Mouse (Mus musculus) large intestine, adult 2 months (tissue): ENCODE results near the gene Kat14. TPM values are rescaled to one million over a fixed set of nuclear protein-coding genes. Genes with fewer than 3 reads are reported as not detected.

Experiments
- DNase-seq: peaks from one replicate; pipeline ENCODE4 v3.0.0-alpha.2; 2012; ENCODE audit warnings: low read depth, low spot score
- WGBS: fragments of 180-500 bp; shearing (Covaris S2); methylation state at CpG from one replicate; pipeline ENCODE4 v1.1.7; 2018; 5-methylcytosine and 5-hydroxymethylcytosine counted together
- polyA plus RNA-seq: library from polyadenylated mRNA; depleted of rRNA; stranded (reverse); fragments of >200 nt; gene quantifications from 2 replicates; pipeline ENCODE4 v1.2.3, GENCODE M21; 2012

Kat14 gene
- polyA plus RNA-seq, 1 experiment: 28.4 TPM

DNA sequence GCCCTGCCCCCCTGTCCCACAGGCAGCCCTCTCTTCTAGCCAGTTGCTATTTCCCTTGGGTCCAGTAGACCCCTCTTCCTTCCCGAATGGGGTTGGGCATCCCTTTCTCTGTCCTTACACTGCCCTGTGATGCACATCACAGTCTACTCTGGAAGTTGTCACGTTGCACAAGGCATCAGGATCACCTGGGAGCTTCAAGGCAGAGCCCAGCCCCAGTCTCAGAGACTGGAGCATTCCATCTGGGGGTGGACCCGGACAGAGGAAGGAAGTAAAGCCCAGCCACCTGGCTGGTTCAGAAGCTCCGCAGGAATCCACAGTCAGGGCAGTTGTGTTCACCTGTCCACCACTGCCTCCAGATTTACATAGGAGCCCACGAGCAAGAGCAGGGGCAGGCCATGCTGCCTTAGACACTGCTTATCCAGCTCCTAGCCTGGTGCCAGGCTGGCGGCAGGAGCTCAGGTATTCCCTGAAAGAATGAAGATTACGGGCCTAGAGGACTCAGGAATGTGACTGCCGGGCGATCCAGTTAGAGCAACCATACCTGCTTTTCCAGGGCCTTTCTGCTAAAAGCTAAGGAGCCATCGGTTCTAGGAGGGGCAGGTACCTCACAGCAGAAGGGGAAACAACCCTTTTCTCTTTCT, 6.4 kb downstream of the Kat14 start:
- WGBS: 75% methylated on average over 10 of the region's 10 CpGs
- no peak for DNase-seq

DNA sequence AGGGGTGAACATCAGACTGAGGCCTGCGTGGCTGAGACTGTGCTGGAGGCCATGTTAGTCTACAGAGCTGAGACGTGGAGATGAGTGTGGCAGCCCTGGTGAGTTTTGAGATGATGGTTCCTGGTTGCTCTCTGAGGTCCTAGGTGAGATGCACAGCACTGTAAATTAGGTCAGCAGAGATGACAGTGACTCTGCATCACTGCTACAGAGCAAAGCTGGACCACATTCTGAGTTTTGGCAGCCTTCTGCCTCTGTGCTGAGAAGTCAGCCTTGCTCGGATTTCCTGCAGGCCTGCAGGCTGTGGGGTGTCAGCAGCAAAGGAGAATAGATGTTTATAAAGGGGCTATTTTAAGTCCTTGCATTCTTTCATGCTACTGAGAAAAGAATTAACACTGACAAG, 12.5 kb downstream of the Kat14 start:
- no peak for DNase-seq
- 73% methylated on average over 3 of the region's 3 CpGs for WGBS

GRCm38 (mm10) chr2:144381741-144382140, 13.0 kb downstream of the Kat14 start:
- WGBS: 86% methylated on average over 4 of the region's 4 CpGs

GRCm38 (mm10) chr2:144382624-144383138, 13.9 kb downstream of the Kat14 start:
- DNase-seq: no peak
- 74% methylated on average over 7 of the region's 7 CpGs for WGBS

More at GRCm38 (mm10) chr2:144381741-144382140, 13.0 kb downstream of the Kat14 start:
- no peak for DNase-seq

GRCm38 (mm10) chr2:144386296-144386695, 17.5 kb downstream of the Kat14 start:
- DNase-seq: no peak
- WGBS: 52% methylated on average over 2 of the region's 2 CpGs

GRCm38 (mm10) chr2:144388416-144388815, 19.6 kb downstream of the Kat14 start:
- no peak for DNase-seq
- 70% methylated on average over 3 of the region's 3 CpGs for WGBS

GRCm38 (mm10) chr2:144399531-144399930, 30.7 kb downstream of the Kat14 start:
- DNase-seq: no peak
- 81% methylated on average over 4 of the region's 4 CpGs for WGBS

DNA sequence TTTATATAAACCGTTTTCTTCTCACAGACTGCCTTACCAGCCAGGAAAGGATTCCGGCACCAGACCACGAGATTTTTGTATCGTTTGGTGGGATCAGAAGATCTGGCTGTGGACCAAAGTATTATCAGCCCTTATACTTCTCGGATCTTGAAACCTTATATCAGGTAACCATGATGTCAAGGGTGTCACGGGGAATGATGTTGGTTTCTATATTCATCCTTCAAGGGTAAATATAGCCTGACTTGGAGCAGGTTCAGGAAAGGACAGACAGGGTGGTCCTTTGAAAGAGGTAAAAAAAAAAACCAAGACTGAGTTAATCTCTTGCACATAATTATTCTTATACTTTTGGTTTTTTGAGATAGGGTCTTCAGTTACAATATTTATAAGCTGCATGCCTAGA, 31.9 kb downstream of the Kat14 start:
- 85% methylated on average over 6 of the region's 6 CpGs for WGBS
- DNase-seq: no peak

DNA sequence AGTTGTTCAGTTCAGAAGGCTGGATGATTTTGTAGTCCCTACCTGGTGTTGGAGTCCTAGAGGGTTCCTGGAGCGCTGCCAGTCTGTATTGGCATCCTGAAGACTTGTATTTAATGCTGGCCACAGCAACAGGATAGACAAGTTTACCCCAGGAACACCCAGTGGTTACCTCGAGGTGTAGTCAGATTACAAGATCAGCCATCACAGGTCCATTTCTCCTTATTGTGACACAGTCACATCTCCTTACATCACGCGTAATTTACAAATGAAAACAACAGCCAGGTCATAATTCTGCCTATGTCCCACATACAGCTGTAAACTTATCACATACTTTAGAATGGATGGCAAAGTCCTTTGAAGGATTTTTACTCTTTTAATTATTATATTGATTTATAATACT, 40.3 kb downstream of the Kat14 start:
- 68% methylated on average over 4 of the region's 4 CpGs for WGBS
- no peak for DNase-seq

DNA sequence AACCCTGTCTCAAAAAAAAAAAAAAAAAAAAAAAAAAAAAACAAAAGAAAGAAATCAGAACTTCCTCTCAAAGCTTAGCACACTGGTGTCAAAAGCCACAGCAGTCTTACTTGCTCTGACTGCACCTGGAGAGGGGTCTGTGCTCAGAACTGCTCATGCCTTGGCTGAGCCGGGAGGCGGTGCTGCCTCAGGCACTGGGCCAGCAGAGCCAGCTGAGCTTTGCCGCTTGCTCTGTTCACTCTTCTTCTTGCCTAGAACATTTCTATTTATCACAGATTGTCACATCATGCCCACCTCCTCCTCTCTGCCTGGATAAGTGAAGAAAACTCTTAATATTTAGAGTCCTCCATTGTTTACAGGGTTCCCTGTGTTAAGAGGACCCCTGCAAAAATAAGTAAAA, 41.8 kb downstream of the Kat14 start:
- no peak for DNase-seq

DNA sequence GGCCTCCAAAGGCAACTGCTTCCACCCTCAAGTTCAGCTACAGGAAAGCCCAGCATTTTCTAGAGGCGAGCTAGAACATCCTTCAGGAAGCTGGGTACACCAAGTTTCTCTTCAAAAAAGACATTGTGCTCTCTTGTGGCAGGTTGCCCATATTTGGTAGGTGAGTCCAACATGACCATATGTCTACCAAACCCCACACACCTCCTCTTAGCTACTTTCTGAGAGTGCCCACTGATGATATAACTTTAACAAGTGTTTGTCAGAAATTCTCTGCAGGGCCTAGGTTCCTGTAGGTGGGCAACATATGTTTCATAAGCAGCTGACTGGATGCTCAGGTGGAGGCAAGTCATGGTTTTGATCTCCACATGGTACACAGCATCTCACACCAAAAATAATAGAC, 45.9 kb downstream of the Kat14 start:
- 92% methylated on average over 1 of the region's 1 CpGs for WGBS
- no peak for DNase-seq

More for the DNA sequence above, 41.8 kb downstream of the Kat14 start:
- 74% methylated on average over 3 of the region's 3 CpGs for WGBS

GRCm38 (mm10) chr2:144416859-144417258, 48.1 kb downstream of the Kat14 start:
- DNase-seq: no peak
- 69% methylated on average over 8 of the region's 8 CpGs for WGBS

DNA sequence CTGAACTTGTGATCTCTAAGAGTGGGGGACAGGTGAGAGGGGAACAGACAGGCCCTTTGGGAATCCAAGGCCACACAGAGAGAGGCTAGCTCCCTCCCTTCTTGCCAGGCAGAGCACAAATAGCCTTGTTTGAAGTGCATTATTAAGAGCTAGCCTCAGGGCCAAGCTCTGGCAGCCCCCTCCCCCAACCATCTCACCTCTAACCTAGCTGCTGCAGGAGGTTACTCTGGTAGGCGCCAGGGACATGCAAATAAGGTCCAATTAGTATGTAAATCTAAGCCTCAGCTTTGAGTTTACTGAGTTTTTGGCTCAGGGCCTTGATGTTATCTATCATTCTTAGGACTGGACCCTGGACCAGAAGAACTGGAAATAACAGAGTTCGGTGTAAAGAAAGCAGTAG, 49.3 kb downstream of the Kat14 start:
- WGBS: 34% methylated on average over 2 of the region's 2 CpGs
- no peak for DNase-seq

DNA sequence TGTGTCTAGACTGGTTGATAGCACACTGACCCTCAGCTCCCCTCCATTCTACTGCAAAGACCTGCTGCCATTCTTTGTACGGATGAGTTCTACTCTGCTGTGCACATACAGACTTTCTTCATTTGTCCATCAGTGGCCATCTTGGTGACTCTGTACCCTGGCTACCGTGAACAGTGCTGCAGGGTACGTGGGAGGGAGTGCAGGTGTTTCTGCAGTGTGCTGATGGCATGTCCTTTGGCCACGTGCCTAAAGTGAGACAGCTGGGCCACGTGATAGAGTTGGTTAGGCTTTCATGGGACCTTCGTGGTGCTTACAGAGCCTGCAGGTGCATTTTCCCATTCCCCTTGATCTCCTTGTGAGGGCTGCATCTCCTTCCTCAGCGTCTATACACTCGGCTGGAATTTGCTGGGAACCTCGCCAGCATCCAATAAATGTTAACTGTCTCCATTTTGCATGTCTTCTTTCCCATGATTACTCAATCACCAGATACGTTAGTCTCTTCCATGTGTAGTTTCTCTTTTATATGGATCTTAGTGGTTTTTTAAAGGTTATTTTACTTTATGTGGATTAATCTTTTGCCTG, 53.4 kb downstream of the Kat14 start:
- DNase-seq: no peak
- 23% methylated on average over 10 of the region's 10 CpGs for WGBS

DNA sequence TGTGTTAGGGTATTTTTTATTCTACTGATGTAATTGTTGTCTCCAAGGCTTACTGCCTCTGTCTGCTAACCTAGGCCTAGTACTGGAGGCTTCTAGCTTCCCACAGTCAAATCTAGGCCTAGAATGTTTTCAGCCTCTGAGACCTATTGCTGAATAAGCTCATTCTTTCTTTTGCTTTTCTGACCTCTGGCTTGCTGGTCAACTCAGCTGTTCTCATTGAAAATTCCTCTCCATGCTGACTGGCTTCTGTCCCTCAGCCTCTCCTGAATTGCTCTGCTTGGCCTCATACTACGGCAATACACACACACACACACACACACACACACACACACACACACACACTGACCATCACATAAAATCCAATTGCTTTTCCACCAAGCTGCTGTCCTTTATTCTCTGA, 57.0 kb downstream of the Kat14 start:
- WGBS: 70% methylated on average over 1 of the region's 1 CpGs
- DNase-seq: no peak

- 36% methylated on average over 5 of the region's 5 CpGs for WGBS
- no peak for DNase-seq
Measured at GRCm38 (mm10) chr2:144427852-144428251, 59.1 kb downstream of the Kat14 start.

- 33% methylated on average over 8 of the region's 8 CpGs for WGBS
- DNase-seq: no peak
Measured at GRCm38 (mm10) chr2:144428659-144429058, 59.9 kb downstream of the Kat14 start.

- peak; percentile 46 for DNase-seq
Measured at GRCm38 (mm10) chr2:144429171-144429570, 60.4 kb downstream of the Kat14 start.

GRCm38 (mm10) chr2:144431286-144431825, 62.6 kb downstream of the Kat14 start:
- DNase-seq: no peak
- WGBS: 59% methylated on average over 5 of the region's 5 CpGs

More at GRCm38 (mm10) chr2:144429171-144429570, 60.4 kb downstream of the Kat14 start:
- WGBS: 39% methylated on average over 7 of the region's 7 CpGs

DNA sequence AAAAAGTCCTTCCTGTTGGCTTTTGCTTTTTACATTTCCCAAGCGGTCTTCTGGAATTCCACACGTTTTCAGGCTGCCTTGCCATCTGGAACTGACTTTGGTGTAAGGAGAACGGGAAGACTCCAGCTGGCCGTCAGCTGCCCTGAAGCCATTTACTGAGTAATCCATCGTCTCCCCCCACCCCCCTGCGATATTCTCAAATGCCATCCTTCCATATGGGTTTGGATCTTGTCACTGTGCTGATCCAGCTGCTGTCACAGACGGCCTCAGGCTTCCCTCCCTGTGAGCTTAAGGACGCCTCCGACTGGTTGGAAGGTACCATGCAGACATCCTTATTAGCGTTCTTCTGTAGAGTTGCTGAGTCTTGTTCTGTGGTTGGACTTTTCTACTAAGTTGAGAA, 66.9 kb downstream of the Kat14 start:
- 81% methylated on average over 10 of the region's 10 CpGs for WGBS
- DNase-seq: no peak

DNA sequence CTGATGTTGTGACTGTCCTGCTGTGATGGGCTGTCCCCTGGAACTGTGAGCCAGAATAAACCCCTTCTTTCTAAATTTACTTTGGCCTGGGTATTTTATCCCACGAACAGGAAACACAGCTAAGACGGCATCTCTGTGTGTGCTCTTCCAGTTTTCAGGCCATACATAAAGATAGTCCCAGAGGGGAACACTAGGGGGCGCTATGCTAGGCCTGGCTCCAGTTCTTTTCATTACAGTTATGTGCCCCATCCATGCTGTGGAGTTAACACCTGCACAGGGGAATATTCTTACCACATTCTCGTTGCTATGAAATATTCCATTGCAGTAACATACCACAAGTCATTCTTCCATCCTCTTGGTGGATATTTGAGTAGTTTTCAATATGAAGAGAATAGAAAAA, 69.6 kb downstream of the Kat14 start:
- no peak for DNase-seq
- WGBS: 61% methylated on average over 4 of the region's 4 CpGs
